Mouse (Mus musculus) kidney, postnatal 25 days (tissue): ENCODE measurements around the gene Zfp248.

ENCODE experiments used
- DNase-seq, 2 experiments: peaks; one replicate each; pipeline ENCODE4 v3.0.0; 2021; ENCODE audit warnings: mixed read lengths in 2 of 2

Gene Zfp248

DNA sequence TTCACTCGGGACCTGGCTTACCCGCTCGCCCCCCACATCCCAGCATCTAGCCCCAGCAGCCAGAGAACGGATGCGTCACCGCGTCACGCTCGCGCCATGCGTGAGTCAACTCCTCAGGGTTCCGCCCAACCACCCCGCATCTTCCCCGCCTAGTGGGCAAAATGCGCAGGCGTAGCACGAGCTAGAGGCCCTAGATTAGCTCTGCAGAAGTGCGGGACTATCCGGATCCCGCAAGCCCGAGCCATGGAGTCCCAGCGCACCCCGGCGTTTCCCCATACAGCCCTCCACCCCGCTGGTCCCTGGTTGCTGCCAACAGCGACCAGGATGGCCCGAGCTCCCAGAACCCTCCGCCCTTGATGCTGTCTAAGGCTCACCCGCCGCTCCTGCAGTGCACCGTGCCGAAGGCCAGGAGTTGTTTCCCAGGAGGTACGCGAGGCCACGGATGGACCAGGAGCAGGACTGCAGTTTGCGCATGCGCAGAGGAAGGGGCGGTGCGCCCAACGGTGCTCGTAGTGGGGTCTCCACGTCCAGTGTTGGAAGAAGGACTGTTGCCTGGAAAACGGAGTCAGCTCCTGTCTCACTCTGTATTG is at the start of gene Zfp248:
Gene Zfp248, minus strand, starts transcription at position 487 of the 590 bp plus-strand sequence.
- peak; percentile 92 to 93 for DNase-seq

DNA sequence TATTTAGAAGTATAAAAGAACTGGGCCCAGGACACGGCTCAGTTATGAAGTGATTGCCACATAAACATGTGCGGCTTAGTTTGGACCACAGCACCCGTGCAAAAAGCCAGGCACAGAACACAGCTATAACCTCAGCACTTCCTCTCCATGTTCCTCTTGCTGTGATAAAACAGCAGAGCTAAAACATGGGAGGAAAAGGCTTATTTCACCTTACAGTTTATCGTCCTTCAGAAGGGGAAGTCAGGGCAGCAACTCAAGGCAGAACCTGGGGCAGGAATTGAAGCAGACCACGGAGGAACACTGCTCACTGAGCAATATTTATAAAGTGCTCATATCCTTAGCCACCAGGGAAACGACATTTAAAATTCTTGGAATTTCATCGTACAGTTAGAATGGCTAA is 43.7 kb upstream of the Zfp248 start:
- no peak for DNase-seq

DNA sequence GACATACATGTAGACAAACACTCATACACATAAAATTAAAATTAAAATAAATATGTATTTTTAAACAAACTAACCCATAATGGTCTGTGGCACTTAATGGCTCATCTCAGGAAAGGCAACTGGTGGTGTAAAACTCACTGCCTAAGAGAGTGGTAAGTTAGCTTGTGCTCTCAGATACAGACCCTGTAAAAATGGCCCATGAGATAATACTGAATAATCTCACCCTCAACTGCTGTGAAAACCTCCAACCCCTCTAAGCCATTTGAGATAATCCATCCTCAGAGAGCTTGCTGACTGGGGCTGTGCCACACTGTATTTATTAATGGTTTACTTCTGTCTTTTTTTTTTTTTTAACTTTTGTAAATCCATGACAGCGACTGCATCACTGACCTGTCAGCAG is 26.8 kb upstream of the Zfp248 start:
- DNase-seq, result no peak

DNA sequence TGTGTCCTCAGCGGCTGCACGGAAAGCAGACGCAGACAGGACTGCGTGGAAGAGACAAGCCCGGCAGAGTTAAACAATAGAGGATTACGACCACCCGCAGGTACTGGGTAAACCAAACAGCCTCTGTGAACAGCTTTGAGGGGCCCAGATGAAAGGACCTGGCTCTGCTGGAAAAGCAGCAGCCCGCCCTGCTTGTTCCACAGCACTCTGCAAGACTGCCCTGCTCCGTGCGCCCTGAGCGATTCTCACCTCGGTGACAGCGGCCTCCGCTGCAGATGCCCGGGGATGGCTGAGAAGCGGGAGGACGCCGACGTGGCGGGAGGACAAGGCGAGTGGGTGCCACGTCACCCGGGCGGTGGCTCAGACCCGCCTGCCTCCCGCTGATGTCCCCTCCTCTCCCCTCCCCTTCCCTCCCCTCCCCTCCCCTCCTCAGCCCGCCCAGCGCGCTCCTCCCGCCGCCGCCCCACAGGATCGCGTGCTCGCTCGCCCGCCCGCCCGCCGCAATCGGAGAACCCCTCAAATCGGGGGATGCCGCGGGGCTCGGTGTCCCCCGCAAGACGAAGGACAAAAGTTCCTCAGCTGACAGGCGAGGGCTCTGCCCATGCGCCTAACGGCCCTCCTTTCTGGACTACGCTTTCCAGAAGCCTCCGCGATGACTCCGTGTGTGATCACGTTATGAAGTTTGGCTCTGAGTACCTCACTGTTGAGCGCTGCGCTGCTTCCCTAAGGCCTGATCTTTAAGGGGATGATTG is 23.8 kb upstream of the Zfp248 start, which contains the start of gene Zfp9:
Gene Zfp9, minus strand, starts transcription at position 364 of the 752 bp plus-strand sequence.
- peak; percentile 78 to 88 for DNase-seq

DNA sequence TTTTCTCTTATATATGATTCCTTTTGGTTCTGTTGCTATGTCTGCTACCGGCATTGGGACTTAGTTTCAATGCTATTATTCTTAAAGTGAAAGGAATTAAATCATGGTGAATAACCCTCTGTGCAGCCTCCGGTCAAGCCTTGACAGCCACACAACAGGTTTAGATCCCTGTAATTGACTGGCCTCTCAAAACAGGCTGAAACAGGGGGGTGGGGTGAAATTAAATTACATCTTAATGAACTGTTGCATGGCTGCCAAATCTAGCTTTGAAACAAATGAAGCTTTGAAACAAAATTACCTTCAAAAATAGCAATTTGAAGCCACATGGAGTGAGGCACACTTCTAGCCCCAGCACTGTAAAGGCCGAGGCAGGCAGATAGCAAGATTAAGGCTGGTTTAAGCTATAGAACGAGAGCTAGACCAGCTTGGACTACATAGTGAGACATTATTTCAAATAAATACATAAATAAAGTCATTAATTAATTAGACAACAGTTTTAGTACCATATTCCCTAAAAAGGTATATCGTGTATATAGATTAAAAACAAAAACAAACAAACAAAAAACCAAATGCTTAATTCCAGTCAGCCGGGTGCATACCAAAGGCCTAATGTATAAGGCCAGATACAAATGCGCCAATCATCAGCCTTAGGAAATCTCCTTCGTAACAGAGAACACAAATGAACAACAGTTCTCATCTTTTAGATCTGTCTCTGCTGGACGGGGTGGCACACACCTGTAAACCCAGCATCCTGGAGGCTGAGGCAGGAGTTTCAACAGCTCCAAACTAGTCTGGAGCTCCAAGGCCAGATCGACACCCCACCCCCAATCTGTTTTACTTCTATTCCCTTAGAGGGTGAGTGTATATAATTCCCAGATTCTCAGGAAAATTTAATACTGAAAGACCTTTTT is 22.8 kb upstream of the Zfp248 start:
- no peak for DNase-seq

DNA sequence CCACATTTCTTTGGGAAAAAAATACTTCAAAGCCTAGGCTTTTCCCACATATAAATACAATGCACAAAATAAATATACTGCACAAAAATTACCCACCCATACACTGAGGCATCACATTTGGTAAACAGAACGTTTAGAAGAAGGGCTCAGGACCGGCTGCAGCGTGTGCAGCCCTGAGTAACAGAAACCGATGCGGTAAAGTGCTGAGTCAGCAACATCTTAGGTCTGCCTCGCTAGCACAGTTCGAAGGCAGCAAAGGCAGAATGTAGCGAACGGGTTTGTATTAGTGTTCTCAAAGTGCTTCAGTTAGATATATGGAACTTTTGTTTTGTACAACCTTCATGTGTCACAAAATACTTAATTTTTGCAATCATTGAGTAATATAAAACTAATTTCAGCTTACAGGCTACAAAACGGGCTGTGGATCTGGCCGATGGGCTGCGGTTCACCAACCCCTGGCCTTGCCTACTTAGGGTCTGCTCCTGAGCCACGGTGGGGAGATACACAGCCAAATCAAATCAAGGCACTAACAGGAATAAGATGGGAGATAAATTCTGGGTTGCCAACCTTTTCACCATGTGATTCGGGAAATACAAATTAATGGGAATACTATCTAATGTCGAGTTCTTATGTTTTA is 6.9 kb upstream of the Zfp248 start:
- DNase-seq, result no peak

DNA sequence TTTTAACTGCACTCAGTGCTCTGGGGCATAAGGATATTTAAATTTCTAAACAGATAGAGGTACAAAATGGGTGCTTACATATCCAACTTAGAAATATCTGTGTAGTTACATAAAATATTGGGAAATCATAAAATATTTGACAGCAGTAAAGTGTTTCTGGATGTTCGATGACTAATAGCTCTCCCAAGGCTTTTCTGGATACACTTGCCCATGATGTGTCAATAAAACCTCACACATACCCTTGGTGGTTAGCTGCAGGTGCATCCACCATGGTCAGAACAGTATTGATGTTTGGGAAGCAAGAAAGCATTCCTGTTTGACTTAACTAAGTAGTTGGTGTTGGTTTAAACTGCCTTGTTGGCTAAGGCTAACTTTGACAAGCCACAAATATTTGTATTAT is 2.4 kb upstream of the Zfp248 start:
- DNase-seq, result no peak

DNA sequence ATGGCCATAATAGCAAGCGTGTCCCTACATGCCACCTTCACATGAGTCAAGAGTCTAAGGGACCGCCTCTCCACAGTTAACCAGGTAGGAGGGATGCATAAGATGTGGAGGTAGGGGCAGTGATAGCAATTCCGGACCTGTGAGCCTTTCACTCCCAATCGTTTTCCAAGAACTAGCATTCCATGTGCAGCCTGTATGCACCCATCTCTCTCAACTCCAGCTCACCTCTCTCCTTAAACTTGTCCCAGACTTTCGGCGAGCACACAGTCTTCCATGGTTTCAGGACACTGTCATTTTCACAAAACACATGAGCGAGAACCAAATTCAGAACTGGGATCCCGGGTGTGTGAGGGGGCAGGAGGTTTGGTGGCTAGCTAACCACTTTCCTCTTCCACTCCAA is 876 bp downstream of the Zfp248 start:
- DNase-seq, result no peak

DNA sequence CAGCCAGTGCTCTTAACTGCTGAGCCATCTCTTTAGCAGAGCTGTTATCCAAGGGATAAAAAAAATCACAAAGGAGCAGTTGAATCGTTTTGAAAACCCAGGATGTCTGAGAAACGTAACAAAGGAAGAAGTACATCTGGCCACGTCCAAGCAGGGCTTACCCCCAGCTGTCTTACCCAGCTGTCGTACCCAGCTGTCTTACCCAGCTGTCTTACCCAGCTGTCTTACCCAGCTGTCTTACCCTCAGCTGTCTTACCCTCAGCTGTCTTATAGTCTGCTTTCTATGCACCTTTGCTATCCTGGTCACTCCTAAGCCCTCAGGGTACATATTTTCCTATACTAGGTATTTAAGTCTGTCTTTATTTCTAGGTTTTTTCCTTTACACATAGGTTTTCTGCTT is 23.8 kb downstream of the Zfp248 start:
- DNase-seq, result no peak

DNA sequence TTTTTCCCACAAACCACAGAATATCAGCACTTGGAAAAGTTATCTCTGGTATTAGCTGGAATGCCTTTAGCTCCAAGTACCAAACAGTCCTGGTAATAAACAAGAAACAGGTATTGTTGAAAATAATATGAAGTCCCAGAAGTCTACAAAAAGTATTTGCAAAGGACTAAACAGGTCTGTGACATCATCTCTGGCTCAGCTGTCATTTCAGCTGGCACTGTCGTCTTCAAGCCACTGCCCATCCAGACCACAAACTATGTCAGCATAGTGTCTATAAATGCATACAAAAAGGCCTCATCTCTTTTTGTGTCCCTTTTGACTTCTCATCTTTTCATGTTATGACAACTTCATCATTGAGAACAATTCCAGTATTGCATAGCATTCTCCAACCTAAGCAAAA is 28.7 kb downstream of the Zfp248 start:
- DNase-seq, result no peak

DNA sequence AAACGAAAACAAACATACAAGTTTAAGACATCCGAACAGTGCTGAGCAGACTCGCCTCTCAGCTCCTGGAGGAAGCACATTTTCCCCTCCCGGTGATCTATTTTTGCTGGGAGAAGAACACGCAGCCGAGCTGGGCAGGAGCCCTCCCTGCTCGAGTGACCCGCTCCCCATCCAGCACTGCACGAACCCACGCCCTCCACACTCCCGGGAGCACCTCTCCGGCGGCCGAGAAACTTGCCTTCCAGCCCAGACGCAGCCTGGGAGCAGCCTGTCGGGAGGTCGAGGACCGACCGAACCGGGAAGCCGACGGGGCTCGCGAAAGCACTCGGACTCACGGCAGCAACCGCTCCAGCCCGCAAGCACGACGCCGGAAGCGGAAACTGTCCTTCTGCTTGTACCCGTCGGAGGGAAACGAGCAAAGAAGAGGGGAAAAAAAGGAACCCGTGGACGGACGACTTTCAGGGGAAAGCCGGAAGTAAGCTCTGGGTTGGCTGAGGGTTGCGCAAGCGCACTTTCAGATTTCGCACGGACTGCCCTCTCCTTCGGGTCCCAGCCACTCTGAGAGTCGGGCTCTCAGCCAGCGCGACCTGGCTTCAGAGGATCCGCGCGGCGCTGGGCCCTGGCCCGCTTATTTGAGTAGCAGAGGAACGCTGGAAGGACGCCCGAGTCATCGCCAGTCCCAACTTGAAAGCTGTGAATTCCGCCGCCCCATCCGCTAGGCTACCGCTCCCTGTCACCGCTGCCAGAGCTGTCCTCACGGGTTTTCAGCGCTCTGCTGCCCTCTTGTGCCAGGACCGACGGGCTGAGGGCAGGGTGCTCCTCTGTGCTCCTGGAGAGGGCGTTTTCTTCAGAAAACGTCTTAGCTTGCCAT is 36.0 kb downstream of the Zfp248 start, which contains the start of gene Bms1:
Gene Bms1, minus strand, starts transcription at position 425 of the 871 bp plus-strand sequence.
- DNase-seq, result peak; percentile 95 to 97

DNA sequence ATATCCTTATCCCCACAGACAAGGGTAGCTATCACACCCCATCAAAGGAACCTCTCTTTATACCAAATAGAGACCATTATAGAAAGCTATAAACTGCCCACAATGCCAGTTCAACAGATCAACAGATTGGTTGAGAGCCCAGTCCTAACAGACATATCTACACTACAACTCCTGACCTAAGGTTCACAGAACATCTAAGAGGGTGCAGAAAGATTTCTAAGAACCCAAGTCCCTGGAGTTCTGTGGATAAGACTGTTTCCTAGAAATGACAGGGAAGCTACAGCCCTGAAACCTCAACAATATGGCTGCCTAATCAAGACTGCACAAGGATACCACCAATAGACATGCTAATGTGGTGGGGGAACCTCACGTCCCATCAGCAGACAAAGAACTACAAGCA is 44.9 kb downstream of the Zfp248 start:
- DNase-seq, result no peak

DNA sequence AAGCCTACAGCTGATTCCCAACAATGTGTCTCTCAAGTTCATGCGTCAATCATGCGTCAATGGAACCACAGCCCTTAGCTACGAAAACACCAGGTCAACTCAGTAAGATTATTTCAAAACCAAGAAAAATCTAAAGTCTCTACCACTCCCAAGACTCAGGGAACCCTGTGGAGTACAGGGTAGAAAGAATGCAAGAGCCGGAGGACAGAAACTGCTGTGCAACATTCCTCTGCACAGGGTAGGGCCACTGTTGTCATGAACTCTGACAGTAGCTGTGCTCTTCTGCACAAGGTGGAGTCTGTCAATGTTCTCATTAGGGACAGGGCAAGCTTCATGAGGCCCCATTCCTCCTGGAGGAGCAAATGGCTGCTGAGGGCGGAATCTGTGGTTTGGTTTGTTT is 46.8 kb downstream of the Zfp248 start:
- DNase-seq, result no peak

DNA sequence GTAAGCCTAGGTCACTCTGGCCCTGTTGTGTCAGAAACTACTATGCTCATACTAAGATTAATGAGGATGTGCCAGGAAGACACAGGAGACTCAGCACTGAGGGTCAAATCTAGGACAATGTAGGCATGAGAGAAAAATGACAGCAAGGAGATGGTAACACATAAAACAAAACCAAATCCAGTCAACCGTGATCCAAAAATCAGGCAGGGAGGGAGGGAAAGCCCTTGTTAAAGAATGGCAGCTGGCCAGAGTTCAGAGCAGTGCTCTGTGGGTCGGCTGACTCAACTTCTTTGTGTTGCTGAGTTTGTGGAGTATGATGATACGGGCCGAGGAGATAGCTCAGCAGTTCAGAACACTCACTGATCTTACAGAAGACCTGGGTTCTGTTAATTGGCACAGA is 48.9 kb downstream of the Zfp248 start:
- DNase-seq, result no peak

DNA sequence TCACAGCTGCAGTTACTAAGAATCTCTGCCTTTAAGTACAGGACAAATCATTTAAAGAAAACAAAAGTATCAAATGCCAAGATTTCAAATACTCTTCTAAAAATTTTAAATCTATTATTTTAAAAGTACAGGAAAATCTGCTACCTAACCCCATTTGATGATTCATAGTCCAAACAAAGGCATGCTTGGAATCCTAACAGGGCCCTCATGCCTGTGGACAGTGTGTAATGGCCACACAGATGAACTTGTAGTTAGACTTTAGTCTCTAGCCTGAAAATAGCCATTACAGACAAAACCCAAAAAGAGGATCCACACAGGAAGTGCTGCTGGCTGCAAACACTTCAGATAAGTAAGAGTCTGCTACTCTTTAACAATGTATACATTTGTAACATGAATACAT is 64.6 kb downstream of the Zfp248 start:
- no peak for DNase-seq

DNA sequence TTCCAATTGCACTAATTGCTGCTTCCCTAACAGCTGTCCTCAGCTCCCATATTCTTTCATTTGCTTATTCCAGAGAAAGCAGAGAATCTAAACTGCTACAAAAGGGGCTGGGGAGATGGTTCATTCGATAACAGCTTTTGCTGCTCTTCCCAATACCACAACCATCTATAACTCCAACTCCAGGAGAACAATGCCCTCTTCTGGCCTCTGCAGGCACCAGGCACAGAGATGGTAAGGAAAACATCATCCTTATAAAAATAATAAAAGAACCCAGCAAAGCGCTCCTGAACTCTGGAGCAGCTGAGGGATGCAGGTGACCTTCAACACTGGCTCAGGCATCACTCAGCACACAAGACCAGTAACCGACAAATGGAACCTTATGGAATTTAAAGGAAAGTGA is 69.4 kb downstream of the Zfp248 start:
- no peak for DNase-seq

DNA sequence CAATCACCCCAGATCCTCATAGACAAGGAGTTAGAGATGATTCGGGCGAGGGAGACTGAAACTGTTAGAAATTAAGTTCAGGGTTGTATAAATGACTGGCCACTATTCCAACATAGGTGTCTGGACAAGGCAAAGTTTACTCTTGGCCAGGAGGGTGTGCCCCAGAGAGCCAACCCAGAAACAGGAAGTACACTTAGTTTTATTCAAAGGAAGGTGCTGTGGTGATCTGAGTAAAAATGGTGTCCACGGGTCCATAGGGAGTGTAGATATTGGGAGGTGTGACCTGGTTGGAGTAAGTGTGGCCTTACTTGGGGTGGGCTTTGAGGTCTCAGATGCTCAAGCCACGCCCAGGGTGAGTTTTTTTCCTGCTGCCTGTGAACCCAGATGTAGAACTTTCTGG is 74.1 kb downstream of the Zfp248 start:
- no peak for DNase-seq

DNA sequence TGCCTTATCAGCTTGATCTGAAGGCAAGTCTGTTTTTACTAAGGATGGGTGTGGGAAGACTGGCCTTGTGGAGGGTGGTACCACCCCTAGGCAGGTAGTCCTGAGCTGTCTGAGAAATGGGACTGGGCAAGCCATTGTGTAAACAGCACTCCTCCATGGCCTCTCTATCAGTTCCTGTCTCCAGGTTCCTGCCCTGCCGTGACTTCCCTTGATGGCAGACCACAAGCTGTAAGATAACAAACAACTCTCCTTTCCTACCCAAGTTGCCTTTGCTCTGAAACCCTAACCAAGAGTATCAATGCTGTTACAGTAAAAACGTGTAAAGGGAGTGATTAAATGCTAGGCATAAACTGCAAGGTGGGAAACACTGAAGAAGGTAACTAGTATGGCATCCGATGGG is 74.7 kb downstream of the Zfp248 start:
- no peak for DNase-seq

DNA sequence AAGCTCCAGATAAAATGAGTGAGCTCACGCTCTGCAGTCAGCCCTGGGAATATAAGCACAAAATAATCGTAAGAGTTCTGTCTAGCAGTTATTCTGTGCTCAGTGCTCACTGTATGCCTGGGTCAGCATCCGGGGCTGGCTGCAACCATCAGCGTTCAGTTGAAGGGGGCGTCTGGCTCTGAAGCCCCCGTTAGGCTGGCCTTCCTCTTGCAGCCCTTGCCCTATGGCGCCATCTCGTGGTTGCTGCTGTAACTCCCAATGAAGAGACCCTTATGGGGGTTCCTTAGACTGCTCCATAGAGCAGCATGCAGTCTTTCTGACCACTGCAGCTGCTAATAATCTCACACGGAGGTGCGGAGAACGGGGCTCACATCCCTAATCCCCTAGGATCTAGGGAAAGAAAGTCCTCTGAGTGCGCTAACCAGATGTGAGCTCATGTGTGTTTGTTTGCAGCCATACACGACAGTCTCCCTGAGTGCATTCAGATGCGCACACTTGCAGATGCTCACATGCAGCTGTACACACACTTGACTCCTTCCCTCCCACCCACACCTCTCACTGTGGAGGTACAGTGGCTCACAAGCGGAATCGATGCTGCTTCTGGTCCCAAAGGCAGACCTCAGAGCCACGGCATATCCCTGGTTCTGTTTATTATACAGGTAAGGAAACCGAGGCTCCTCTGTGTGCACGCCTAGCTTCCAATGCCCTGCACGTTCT is 75.7 kb downstream of the Zfp248 start:
- peak; percentile 53 to 75 for DNase-seq

DNA sequence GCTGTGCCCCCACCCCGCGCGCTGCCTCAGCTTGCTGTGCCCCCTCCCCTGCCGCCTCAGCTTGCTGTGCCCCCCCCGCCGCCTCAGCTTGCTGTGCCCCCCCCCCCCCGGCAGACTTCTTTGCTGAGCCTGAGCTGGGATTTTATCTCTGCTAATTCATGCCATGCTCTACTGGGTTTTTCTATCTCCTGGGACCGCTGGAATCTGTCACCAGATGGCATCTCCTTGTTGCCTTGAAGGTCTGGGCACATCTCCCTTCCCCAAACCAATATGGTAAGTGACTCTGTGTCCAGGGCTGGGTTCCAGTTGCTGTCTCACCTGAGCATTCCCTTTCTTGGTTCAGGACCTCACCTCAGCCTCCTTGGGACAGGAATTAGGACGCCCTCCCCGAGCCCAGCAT is 77.7 kb downstream of the Zfp248 start:
- no peak for DNase-seq
